Mouse (Mus musculus) liver, postnatal 0 days (tissue): Measurements from ENCODE around the gene Trim58. TPM values are rescaled to one million over a fixed set of nuclear protein-coding genes. Genes with fewer than 3 reads are reported as not detected.

Experiments used
- ATAC-seq: fragments of 200-750 bp; cut with Nextera tagmentation; 2 replicates; pipeline ENCODE4 v1.8.0; 2017; ENCODE audit warnings: mild to moderate bottlenecking, moderate library complexity
- DNase-seq: peaks from one replicate; pipeline ENCODE4 v3.0.0-alpha.2; 2016
- H3K27ac ChIP-seq: fragments of 300-500 bp; sonication (generic); 2 replicates; pipeline ENCODE4 v1.5.1; 2014; ENCODE audit warnings: antibody characterized with exemption, moderate library complexity, mild to moderate bottlenecking, low read depth
- H3K27me3 ChIP-seq: fragments of 300-500 bp; sonication (generic); 2 replicates; pipeline ENCODE4 v1.6.1; 2014; ENCODE audit warnings: low read length, control low read depth, mixed read lengths; ENCODE audit not compliant: insufficient read depth
- H3K36me3 ChIP-seq: fragments of 300-500 bp; sonication (generic); replicated peaks from 2 replicates; pipeline ENCODE4 v1.6.1; 2014; ENCODE audit warnings: mild to moderate bottlenecking, control low read depth, low read length, moderate library complexity, mixed read lengths; ENCODE audit not compliant: insufficient read depth
- H3K4me1 ChIP-seq: fragments of 300-500 bp; sonication (generic); 2 replicates; pipeline ENCODE4 v1.6.1; 2014; ENCODE audit warnings: antibody characterized with exemption, mild to moderate bottlenecking, control low read depth; ENCODE audit not compliant: insufficient read depth
- H3K4me2 ChIP-seq: fragments of 300-500 bp; sonication (generic); 2 replicates; pipeline ENCODE4 v1.6.1; 2014; ENCODE audit warnings: low read depth, mild to moderate bottlenecking, low read length, moderate library complexity, mixed read lengths
- H3K4me3 ChIP-seq: fragments of 300-500 bp; sonication (generic); 2 replicates; pipeline ENCODE4 v1.5.1; 2014; ENCODE audit warnings: low read depth, low read length
- H3K9ac ChIP-seq: fragments of 300-500 bp; sonication (generic); replicated peaks from 2 replicates; pipeline ENCODE4 v1.6.1; 2014; ENCODE audit warnings: mild to moderate bottlenecking, moderate library complexity
- H3K9me3 ChIP-seq: fragments of 300-500 bp; sonication (generic); 2 replicates; pipeline ENCODE4 v1.6.1; 2016; ENCODE audit warnings: mild to moderate bottlenecking, control low read depth, low read length, mixed read lengths
- CTCF ChIP-seq: sonication (generic); IDR thresholded peaks from 2 replicates; pipeline ENCODE4 v1.5.1; 2016; ENCODE audit warnings: antibody characterized with exemption, low read depth
- EP300 ChIP-seq: IDR thresholded peaks from 2 replicates; pipeline ENCODE4 v1.6.1; 2016; ENCODE audit warnings: antibody characterized with exemption, low read depth, mild to moderate bottlenecking
- WGBS: fragments of 180-500 bp; shearing (Covaris S2); extraction: QIAGEN DNeasy Blood & Tissue Kit; methylation state at CpG from one replicate; pipeline ENCODE4 v1.1.7; 2014; ENCODE audit not compliant: insufficient replicate concordance; 5-methylcytosine and 5-hydroxymethylcytosine counted together
- polyA plus RNA-seq: library from polyadenylated mRNA; unstranded; fragments of >200 nt; fragmentation: Nextera tagmentation; extraction: Ambion mirVana; gene quantifications from 2 replicates; pipeline ENCODE4 v1.2.1, GENCODE M21; 2015

The Trim58 gene
- polyA plus RNA-seq, 1 experiment from 2014 or later = 5.9 TPM

DNA sequence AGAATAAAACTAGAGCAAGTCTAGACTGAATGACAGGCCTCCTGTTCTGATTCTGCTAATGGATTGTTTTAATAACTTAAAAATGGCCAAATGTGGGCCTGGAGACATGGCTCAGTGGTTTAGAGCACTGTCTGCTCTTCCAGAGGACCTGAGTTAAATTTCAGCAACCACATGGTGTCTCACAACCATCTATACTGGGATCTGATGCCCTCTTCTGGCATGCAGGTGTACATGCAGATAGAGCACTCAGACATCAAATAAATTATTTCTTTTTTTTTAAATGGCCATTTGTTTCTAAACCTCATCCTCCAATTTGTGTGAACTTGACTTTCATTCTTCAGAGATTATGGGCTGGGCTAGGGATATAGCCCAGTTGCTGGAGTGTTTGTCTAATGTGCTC, 29.0 kb downstream of the Trim58 start:
- DNase-seq (no peak), ATAC-seq (no peak)
- Histone ChIP-seq H3K9me3 (no peaks in the 10 kb centered on the region), H3K27ac (no peak overlapping the region), H3K4me2 (no peak overlapping the region), H3K4me3 (no peak overlapping the region), H3K36me3 (no peaks in the 10 kb centered on the region), H3K4me1 (no peaks in the 10 kb centered on the region), H3K9ac (no peak overlapping the region), H3K27me3 (no peaks in the 10 kb centered on the region)
- TF ChIP-seq CTCF (peak; percentile 15; the same call in 1 of the 2 replicates), EP300 (no peak)

DNA sequence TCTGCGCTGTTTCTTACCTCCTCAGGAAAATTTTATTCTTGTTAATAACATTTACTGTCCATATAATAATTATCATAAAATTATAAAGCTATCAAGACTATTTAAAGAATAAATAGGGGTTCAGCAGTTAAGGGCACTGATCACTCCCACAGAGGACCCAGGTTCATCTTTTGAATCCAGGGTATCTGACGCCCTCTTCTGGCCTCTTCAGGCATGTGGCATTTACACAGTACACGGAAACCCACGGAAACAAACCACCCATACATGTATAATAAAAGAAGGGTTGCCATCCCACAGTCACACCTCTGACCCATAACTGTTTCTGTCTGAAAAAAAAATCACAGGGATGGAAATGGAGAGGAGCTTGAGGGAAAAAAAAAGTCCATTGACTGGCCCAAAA, 31.6 kb downstream of the Trim58 start:
- Histone ChIP-seq H3K4me3 (no peak overlapping the region), H3K9me3 (no peaks in the 10 kb centered on the region), H3K4me1 (no peaks in the 10 kb centered on the region), H3K27ac (no peak overlapping the region), H3K4me2 (no peak overlapping the region), H3K9ac (no peak overlapping the region), H3K27me3 (no peaks in the 10 kb centered on the region), H3K36me3 (no peaks in the 10 kb centered on the region)
- 45% methylated on average over 4 of the region's 4 CpGs for WGBS
- no peak for TF ChIP-seq EP300
- TF ChIP-seq CTCF = peak; percentile 23
- DNase-seq = no peak
- no peak for ATAC-seq

DNA sequence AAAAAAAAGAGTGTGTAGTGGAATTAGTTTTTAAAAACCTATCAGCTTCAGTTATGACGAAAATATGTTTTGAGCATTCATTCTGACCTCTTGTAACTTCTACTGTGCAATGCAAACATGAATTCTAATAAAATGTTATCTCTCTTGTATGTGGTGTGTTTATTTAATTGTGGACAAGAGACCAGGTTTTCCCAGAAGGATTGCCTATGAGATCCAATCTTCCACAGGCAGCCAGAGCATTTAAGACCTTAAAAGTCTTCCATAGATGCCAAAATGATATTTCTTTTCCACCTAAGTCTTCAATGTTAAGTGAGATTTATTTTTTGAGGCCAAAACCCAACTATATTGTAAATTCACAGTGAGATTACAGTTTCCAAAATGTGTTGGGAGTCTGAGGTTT, 40.5 kb downstream of the Trim58 start, which contains the start of gene Olfr320:
TSS of gene Olfr320 (plus strand) at position 301 of the 400 bp plus-strand sequence.
- no peak for TF ChIP-seq EP300
- TF ChIP-seq CTCF = no peak
- WGBS = 75% methylated on average over 1 of the region's 1 CpGs
- no peaks in the 10 kb centered on the region for H3K27me3 ChIP-seq

DNA sequence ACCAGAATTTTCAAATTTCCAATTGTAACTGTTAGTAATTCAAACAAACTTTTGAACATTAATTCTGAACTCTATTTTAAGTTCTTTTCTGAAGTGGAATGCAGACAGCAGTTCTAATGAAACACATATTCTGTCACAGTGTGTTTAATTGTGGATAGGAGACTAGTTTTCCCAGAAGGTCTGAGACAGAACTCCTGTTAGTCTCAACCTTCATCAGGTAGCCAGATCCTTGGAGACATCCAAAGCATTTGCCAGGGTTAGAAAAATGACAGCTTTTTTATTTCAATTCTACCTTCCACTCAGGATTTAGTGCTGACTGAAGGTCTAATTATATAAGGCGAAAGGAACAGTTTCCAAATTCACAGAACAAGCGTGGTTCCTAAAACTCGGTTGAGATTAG, 58.6 kb downstream of the Trim58 start, which contains the start of gene Olfr319:
TSS of gene Olfr319 (plus strand) at position 301 of the 400 bp plus-strand sequence.
- no peak for TF ChIP-seq CTCF
- no peak for TF ChIP-seq EP300
- H3K27me3 ChIP-seq = no peaks in the 10 kb centered on the region
- no peaks in the 10 kb centered on the region for H3K9me3 ChIP-seq
- H3K36me3 ChIP-seq = no peaks in the 10 kb centered on the region
- H3K4me3 ChIP-seq = no peak within 1 kb of the TSS
- 73% methylated on average over 3 of the region's 3 CpGs for WGBS
- no peak for ATAC-seq
- no peaks in the 10 kb centered on the region for H3K4me1 ChIP-seq
- H3K9ac ChIP-seq = no peak within 1 kb of the TSS
- no peak for DNase-seq
- no peak within 1 kb of the TSS for H3K27ac ChIP-seq
- no peak within 1 kb of the TSS for H3K4me2 ChIP-seq

More for the DNA sequence above, 40.5 kb downstream of the Trim58 start, which contains the start of gene Olfr320:
- Histone ChIP-seq H3K4me1 (no peaks in the 10 kb centered on the region), H3K9me3 (no peaks in the 10 kb centered on the region), H3K27ac (no peak within 1 kb of the TSS), H3K36me3 (no peaks in the 10 kb centered on the region), H3K4me2 (no peak within 1 kb of the TSS), H3K4me3 (no peak within 1 kb of the TSS), H3K9ac (no peak within 1 kb of the TSS)
- ATAC-seq (no peak), DNase-seq (no peak)

Other genes starting within 250 kb of the Trim58 start
- gene 1810065E05Rik, start 219.4 kb upstream of the Trim58 start, polyA plus RNA-seq = not detected in 2 replicates
- gene Gm12253, start 207.9 kb upstream of the Trim58 start, polyA plus RNA-seq = not detected in 2 replicates
- gene Lypd9, start 187.5 kb upstream of the Trim58 start, polyA plus RNA-seq = not detected in 2 replicates
- gene Olfr30, start 178.2 kb upstream of the Trim58 start, polyA plus RNA-seq = not detected in 2 replicates
- gene Olfr332, start 147.9 kb upstream of the Trim58 start, polyA plus RNA-seq = not detected in 2 replicates
- not detected in 2 replicates for gene Olfr331, start 137.9 kb upstream of the Trim58 start, polyA plus RNA-seq
- gene Olfr330, start 105.6 kb upstream of the Trim58 start, polyA plus RNA-seq = not detected in 2 replicates
- gene Olfr329-ps, start 94.0 kb upstream of the Trim58 start, polyA plus RNA-seq = not detected in 2 replicates
- not detected in 2 replicates for gene Olfr328, start 84.8 kb upstream of the Trim58 start, polyA plus RNA-seq
- not detected in 2 replicates for gene Olfr224, start 69.9 kb upstream of the Trim58 start, polyA plus RNA-seq
- gene Olfr325, start 62.7 kb upstream of the Trim58 start, polyA plus RNA-seq = not detected in 2 replicates
- not detected in 2 replicates for gene Olfr324, start 45.4 kb upstream of the Trim58 start, polyA plus RNA-seq
- not detected in 2 replicates for gene 2210407C18Rik, start 24.4 kb upstream of the Trim58 start, polyA plus RNA-seq
- gene Olfr323, start 10.0 kb upstream of the Trim58 start, polyA plus RNA-seq = not detected in 2 replicates
- gene Olfr322, start 18.3 kb downstream of the Trim58 start, polyA plus RNA-seq = 0.06 TPM in 1 of 2 replicates, not detected in the other
- not detected in 2 replicates for gene Olfr320, start 40.6 kb downstream of the Trim58 start, polyA plus RNA-seq
- not detected in 2 replicates for gene Olfr319, start 58.7 kb downstream of the Trim58 start, polyA plus RNA-seq
- not detected in 2 replicates for gene Olfr318, start 83.5 kb downstream of the Trim58 start, polyA plus RNA-seq
- gene Olfr317, start 98.7 kb downstream of the Trim58 start, polyA plus RNA-seq = not detected in 2 replicates
- not detected in 2 replicates for gene Olfr316, start 112.3 kb downstream of the Trim58 start, polyA plus RNA-seq
- not detected in 2 replicates for gene Olfr315, start 132.7 kb downstream of the Trim58 start, polyA plus RNA-seq
- gene Olfr314, start 142.5 kb downstream of the Trim58 start, polyA plus RNA-seq = not detected in 2 replicates
- 0.25 TPM in 1 of 2 replicates, not detected in the other for gene Fam183b, start 161.5 kb downstream of the Trim58 start, polyA plus RNA-seq
- gene Olfr313, start 174.5 kb downstream of the Trim58 start, polyA plus RNA-seq = not detected in 2 replicates
- not detected in 2 replicates for gene Olfr312, start 188.8 kb downstream of the Trim58 start, polyA plus RNA-seq
- gene Olfr311, start 198.8 kb downstream of the Trim58 start, polyA plus RNA-seq = not detected in 2 replicates
- 0.85 and 1.3 TPM in 2 replicates for gene Gm12258, start 206.7 kb downstream of the Trim58 start, polyA plus RNA-seq
- gene 2810021J22Rik, start 226.8 kb downstream of the Trim58 start, polyA plus RNA-seq = 0.94 and 1.6 TPM in 2 replicates